Mouse (Mus musculus): ENCODE results near the gene Dcbld1. TPM values are rescaled to one million over a fixed set of nuclear protein-coding genes. Genes with fewer than 3 reads are reported as not detected.
"Not testable (repeated sequence)": the region's sequence is repeated elsewhere in the genome, so short reads cannot be mapped to it uniquely, and the experiment has no call there.

Gene Dcbld1
- total RNA-seq, 2 experiments from 2014 or later = 2.5 to 3.2 TPM

DNA sequence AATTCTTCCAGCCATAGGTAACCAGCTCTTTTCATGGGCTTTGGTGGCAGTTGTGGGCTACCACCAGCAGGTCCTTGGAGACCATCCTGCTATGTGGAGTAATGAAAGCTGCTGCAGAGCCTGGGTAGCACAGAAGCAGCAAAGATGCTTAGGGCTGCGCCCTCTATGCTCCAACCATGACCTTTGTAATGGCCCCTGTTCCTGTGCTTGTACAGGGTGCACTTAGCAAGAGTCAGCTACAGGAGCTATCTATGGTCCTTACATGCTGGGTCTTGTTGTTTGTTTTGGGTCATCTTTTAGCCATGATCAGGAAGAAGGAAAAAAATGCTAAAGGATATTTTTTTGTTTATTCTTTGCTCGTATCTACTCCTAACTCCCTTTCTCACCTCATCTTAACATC, 24.3 kb downstream of the Dcbld1 start:
- intact Hi-C loops (cut with DNase I; ENCODE audit: low total_unique reads) = no loop called here

DNA sequence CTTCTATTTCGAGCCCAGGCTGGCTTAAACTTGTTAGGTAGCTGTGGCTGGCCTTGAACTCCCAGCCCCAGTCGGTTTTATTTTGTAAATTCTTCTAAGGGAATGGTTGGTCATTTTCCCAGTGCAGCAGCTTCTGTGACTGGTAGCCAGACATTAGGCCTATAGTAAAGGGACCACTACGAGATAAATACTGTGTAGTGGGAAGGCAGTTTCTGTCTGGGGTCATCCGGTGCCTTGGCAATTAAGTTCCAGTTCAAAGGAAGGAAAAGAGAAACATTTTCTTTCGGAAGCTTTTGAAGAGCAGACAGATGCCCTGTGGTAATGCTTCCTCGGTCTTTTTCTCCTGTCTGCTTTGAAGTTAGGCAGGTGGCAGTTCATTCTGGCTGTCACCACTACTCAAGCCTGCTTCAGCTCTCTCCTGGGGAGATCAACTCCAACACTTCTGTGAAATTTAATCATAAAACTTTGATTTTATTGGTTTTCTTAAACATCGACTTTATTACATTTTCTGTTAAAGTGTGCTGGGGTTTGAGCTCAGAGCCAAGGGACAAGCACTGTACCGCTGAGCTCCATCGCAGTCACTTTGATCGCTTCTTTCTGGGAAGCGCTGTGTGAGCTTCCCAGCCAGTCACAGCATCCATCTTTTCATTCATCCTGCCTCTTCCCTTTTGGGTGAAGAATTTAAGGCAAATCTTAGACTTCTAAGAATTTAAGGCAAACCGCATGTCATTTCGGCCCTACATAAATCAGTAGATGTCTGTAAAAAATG, 24.9 kb downstream of the Dcbld1 start:
- intact Hi-C loops (cut with DNase I; ENCODE audit: low total_unique reads) = no loop called here
- DNase-seq = no peak

More for the DNA sequence above, 24.3 kb downstream of the Dcbld1 start:
- DNase-seq = no peak

DNA sequence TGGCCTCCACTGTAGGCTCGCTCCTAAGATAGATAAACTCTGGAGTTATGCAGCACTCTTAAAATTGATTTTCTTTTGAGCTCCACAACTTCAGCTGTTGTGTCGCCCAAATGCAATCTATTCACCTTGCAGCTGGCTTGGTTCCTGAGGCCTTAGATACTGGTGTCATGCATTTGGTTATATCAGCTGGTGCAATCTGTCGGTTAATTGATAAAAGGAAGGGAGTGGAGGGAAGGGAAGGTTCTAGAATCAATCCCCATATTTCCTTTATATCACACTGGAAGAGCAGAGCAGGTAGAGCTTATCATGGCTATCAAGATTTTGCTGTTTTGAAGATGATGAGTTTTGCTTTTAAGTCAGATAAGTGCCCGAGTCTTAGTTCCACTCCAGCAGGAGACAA, 26.8 kb downstream of the Dcbld1 start:
- intact Hi-C loops (cut with DNase I; ENCODE audit: low total_unique reads) = no loop called here
- DNase-seq = no peak

DNA sequence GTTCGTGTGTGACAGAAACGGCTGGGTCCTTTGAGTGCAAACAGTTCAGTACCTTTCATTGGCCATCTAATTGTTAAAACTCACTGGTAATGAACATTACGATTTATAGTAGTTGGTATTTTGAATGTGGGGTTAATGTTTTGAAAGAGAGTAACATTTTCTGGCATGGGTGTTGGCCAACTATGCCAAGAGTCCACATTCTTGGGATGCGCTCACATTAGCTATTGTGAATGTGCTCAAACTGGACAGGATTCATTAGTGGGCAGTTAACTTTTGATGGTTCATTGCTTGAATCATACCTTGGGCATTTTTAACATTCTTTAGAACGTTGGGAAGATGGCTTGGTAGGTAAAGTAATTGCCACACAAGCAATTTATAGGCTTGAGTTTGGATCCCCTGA, 30.7 kb downstream of the Dcbld1 start:
- intact Hi-C loops (cut with DNase I; ENCODE audit: low total_unique reads) = no loop called here
- no peak for DNase-seq

DNA sequence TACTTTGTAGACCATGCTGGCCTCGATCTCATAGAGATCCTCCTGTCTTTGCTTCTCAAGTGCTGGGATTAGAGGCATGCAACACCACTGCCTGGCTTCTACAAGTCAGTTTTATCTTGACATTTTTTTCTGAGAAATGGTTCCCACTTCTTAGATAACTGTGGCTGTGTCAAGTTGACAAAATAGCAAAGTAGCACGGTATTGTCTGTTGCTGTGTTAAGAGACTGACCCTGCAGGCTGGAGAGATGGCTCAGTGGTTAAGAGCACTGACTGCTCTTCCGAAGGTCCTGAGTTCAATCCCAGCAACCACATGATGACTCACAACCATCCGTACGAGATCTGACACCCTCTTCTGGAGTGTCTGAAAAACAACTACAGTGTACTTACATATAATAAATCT, 35.5 kb downstream of the Dcbld1 start:
- DNase-seq = no peak
- intact Hi-C loops (cut with DNase I; ENCODE audit: low total_unique reads) = no loop called here

DNA sequence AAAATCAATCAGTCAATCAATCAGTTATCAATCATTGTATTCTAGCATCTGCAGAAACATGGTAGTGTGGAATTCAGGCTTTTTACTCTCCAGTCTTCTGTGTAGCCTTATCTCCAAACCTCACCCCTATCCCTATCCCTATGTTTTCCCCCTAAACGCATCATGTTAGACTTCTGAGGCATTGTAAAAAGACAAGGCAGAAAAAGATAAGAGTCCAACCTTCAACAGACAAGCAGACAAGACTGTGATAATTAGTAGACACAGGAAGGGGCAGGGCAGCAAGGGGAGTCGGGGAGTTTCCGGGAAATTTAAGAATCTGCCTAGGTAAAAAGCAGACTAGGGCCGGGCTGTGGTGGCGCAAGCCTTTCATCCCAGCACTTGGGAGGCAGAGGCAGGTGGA, 38.0 kb downstream of the Dcbld1 start:
- no peak for DNase-seq
- intact Hi-C loops (cut with DNase I; ENCODE audit: low total_unique reads) = no loop called here

DNA sequence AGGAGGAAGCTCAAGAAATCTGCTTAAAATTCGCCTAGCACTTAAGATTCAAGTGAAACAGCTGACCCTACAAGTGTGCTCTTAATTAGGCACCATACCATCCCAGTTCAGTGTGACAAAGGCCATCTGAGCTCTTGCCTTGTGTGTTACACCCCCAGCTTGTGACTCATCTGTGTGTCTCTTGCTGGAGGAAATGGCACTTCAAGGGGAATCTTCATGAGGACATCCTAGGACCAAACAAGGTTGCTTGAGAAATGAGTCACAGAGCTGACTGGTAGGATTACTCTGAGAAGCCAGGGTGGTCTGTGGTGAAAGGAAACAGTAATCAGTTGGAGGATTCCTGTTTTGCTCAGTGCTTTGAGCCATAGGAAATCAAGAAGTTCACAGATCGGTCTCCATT, 39.6 kb downstream of the Dcbld1 start:
- intact Hi-C loops (cut with DNase I; ENCODE audit: low total_unique reads) = no loop called here
- DNase-seq = no peak

DNA sequence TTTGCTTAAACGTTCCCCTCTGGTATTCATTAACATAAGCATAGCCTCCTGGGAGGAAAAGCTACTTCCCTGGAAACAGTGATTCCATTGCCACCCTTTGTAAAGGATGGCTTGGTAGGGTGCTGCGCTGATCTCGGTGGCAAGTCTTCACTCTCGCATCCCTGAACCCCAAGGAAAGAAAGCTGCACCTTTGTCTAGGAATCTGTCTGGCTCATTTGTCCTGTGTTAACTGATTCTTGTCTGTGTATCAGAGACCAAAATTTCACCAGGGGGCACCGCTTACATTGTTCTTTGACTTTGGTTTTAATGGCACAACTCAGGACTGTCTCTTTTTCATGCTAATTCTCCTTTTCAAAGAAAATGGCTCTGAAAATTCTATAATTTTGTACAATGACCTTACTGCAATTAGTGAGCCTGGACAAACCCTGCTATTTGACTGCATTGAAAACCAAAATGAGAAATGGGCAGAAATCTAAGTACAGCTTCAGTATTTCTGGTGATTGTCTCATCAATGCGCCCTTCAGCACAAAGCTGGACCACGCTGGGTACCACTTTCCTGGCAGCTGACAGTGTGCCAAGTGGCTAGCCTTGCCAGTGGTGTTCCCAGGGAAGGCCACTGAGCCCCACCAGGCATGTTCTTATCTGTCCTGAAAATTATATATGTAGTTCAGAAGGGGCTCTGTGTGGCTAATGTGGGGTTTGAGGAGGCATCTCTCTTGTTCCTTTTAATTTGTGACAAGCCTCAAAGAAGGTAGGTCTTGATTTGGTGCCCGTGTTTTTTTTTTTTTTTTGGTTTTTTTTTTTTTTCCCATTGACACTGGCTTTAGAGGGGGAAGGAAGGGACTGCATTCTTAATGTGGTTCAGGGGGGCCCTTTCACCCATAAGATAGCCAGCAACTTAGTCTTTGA, 40.8 kb downstream of the Dcbld1 start:
- intact Hi-C loops (cut with DNase I; ENCODE audit: low total_unique reads) = no loop called here
- DNase-seq = no peak

DNA sequence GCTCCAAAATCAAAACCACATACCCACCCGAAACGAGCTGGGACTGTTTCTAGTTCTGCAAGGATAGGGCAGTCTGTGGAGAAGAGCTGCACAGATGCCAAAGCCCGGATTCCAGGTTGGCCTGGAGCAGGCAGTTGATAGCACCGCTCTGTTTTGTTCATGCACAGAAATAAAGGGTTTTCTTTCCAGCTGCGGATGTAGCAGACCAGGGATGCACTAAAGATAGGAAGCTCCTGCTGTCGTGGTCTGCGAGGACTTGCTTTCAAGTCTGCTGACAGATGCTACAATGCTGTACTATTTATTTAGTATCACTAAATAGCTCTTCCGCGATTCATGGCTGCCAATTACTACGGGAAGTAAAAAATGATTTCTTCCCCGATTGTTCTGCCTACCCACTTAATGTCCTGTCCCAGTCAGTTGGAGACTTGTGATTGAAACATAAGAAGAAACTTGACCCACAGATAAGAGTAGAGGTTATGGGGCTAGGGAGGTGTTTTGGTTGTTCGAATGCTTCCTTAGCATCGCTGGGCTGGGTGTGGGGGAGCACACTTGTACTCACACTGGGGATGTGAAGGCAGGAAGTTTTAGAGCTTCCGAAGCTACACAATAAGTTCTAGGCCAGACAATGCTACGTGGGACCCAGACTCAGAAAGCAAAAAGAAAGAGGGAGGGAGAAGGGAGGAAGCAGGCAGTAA, 41.6 kb downstream of the Dcbld1 start:
- DNase-seq = no peak
- intact Hi-C loops (cut with DNase I; ENCODE audit: low total_unique reads) = no loop called here

DNA sequence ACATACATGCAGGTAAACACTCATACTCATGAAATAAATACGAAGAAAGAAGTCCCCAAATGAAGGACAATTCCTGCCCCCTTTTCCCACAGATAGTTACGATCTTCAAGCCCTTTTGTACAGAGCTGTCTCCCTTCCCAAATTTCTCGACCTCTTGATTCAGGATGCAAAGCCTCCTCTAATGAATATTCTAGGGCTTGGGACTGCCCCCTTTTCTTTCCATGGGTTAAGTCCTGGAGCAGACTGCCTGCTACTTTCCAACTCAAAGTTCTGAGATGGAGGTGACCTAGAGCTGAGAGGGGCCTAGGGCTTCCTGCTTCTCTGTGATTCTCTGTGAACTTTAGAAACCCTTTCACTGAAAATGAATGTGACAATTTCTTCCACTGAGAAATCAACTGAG, 43.2 kb downstream of the Dcbld1 start:
- intact Hi-C loops (cut with DNase I; ENCODE audit: low total_unique reads) = no loop called here
- no peak for DNase-seq

DNA sequence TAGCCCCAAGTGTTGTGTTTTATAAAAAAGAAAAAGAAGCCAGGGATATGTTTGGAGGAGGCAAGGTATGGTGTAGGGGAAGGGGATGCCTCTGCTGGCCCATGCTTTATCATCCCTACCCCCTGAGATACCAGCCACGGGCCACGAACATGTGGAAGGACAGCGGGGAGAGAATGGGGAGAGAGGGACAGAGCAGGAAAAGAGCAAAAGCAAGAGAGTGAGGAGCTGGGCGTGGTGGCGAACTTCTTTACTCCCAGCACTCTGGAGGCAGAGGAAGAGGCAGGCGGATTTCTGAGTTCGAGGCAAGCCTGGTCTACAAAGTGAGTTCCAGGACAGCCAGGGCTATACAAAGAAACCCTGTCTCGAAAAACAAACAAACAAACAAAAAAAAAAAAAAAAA, 44.1 kb downstream of the Dcbld1 start:
- intact Hi-C loops (cut with DNase I; ENCODE audit: low total_unique reads); DNase-seq: not testable (repeated sequence)

DNA sequence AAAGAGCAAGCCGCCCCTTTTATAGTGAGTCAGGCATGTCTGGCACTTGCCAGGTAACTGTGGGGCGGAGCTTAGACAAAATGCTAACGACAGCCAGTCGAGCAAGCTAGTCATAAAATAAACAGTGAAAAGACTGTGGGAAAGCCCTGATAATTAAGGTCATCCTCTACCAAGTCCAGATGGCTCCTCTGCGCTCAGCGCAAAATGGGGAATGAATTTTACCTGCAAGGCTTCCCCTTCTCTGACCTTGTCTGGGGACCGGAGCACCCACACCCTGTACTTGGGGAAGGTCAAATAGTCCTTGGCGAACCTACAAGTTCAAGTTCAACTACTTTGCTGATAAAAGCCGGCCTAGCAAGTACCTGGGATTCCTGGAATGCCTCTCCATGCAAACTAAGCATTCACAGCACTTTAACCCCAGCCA, 44.6 kb downstream of the Dcbld1 start:
- no peak for DNase-seq
- intact Hi-C loops (cut with DNase I; ENCODE audit: low total_unique reads) = no loop called here

DNA sequence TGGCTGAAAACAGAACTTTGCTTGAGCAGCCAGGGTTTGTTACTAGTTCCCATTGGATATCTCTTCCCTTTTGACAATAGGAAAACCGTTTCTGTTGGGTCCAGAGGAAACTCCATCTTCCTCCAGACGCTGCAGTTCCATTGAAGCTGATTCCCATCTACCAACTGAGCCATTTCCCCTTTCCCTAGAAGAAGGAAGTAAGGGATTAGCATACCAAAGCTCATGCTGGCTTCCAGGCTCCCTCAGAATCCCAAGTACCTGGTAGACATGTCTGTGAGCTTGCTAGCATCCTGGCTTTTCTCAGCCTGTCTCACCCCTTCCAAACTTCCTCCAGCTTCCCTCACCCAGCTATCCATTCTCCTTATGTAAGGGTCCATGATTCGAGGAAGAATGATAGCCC, 45.4 kb downstream of the Dcbld1 start:
- no peak for DNase-seq
- intact Hi-C loops (cut with DNase I; ENCODE audit: low total_unique reads) = no loop called here

DNA sequence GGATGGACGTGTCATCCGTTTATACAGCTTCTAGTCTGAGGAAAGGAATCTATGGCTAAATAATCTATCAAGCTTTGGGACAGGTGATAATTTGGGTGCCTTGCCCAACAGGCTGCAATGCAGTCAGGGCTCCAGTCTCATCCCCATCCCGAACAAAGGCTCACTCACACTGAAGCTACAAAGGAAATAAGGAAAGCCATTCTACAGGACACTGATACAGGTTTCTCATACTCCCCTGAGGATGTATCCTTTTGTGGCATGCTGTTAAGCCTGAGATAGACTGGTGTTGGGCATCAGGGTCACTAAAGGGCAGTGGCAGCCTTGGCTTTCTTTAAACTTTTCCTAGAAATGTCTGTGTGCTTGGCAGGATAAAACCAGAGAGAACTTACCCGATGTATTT, 46.5 kb downstream of the Dcbld1 start:
- intact Hi-C loops (cut with DNase I; ENCODE audit: low total_unique reads) = no loop called here
- no peak for DNase-seq

DNA sequence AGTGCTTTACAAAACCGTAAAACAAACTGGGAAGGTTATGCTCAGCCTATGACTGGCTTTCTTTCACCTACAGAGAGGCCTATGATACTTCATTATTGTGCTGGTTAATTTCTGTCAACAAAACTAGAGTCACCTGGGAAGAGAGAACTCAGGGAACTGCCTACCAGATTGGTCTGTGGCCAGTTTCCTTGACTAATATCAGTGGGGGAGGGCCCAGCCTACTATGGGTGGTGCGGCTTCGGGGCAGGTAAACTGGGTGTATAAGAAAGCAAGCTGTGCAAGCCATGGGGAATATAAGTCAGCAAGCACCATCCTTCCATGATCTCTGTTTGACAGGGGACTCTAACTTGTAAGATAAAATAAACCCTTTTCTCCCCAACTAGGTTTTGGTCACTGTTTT, 47.2 kb downstream of the Dcbld1 start:
- no peak for DNase-seq
- intact Hi-C loops (cut with DNase I; ENCODE audit: low total_unique reads) = no loop called here

DNA sequence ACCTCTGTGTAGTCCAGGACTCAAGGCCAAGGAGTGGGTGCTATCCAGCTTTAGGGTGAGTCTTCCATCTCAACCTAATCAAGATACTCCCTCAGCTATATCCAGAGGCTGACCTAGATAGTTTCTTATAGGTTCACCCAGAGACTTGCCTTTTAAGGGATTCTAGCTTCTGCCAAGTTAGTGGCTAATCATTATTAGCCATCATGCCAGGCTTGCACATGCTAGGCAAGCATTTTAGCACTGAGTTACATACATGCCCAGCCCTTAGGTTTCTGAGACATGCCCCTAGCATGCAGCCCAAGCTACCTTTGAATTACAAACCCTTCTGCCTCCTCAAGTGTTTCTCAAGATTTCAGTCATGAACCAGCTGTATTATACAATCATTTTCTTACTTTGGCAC, 47.9 kb downstream of the Dcbld1 start:
- intact Hi-C loops (cut with DNase I; ENCODE audit: low total_unique reads) = no loop called here
- DNase-seq = no peak

DNA sequence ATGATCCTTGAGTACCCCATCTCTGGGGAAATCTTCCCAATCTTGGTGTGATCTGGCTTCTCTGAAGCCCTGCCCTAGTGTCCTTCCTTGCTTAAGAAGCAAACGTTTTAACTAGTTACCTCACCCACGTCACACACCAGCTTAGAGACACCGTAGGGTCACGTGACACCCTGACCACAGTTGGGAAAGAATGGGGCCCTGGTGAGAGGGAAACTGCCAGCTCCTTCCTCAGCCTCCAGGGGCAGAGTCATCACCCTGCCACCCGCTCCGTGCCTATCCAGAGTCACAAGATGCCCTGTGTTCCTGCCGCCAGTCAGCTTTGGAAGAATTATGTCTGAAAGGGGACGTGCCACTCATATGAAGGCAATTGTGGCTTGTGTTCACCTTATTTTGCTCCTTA, 51.2 kb downstream of the Dcbld1 start:
- no peak for DNase-seq
- intact Hi-C loops (cut with DNase I; ENCODE audit: low total_unique reads) = no loop called here

DNA sequence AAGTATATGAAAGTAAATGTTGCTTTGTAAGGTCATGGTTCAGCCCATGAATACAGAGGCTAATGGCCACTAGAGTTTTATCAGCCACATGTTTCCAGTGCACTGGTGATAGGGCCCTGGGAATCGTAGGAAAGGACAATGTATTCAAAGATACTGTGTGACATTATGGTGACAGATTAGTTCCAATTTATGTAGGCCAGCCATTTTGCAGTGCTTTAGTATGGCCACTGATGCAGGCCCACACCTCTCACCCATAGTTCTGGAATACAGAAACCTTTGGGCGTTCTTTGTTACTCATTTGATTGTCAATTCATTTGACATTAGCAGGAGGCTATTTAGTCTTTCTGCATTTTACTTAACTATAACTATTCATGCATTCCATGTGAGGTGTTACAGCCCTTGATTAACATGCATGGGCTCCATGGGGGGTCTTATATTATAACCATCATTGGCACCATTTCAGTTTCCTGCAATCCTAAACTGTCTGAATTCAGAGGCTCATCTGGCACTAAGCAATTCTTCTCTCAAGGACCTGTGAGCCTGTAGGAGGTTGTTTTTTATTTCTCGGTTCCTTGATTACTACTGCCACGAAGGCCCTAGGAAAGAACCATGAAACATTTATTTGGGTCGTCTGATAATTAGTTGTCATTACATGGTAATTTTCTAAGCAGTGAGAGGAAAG, 54.6 kb downstream of the Dcbld1 start:
- intact Hi-C loops (cut with DNase I; ENCODE audit: low total_unique reads) = no loop called here
- DNase-seq = no peak

DNA sequence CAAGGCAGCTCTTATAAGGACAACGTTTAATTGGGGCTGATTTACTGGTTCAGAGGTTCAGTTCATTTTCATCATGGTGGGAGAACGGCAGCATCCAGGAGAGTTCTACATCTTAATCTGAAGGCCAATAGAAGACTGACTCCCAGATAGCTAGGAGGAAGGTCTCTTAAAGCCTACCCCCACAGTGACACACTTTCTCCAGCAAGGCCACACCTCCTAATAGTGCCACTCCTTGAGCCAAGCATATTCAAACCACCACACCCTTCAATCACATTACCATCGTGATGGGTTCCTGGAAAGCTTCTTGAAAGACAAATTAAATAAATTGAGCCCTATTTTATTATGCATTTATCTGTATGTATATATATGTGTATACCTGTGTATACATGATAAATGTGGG, 55.8 kb downstream of the Dcbld1 start:
- DNase-seq = no peak
- intact Hi-C loops (cut with DNase I; ENCODE audit: low total_unique reads) = no loop called here

DNA sequence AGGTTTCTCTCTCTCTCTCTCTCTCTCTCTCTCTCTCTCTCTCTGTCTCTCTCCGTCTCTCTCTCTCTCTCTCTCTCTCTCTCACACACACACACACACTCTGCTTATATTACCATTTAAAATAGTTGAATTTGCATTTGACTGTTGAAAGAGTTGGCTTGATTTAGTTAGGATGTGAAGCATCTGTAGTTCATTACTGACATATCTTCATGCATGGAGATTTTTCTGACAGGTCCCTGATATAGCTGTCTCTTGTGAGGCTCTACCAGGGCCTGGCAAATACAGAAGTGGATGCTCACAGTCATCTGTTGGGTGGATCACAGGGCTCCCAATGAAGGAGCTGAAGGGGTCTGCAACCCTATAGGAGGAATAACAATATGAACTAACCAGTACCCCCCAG, 59.0 kb downstream of the Dcbld1 start:
- DNase-seq; intact Hi-C loops (cut with DNase I; ENCODE audit: low total_unique reads): not testable (repeated sequence)

Data from gastrocnemius, postnatal 14 days (tissue).